Mouse (Mus musculus): ENCODE measurements around the gene Cxcl14. TPM values are rescaled to one million over a fixed set of nuclear protein-coding genes. Genes with fewer than 3 reads are reported as not detected.

The Cxcl14 gene
- polyA plus RNA-seq, 1 experiment, result 78.2 TPM

- TF ChIP-seq CTCF (IDR thresholded peaks at IDR 0.05; ENCODE audit: borderline replicate concordance, insufficient read depth, low read depth, low read length) (no peak), POLR2A (IDR thresholded peaks at IDR 0.05; ENCODE audit: borderline replicate concordance, insufficient read depth, low read length) (no peak)
- H3K27me3 ChIP-seq (ENCODE audit: control insufficient read depth, insufficient read depth, low read length), result no peaks in the 10 kb centered on the region
- no peak overlapping the region for H3K4me3 ChIP-seq (replicated peaks; ENCODE audit: insufficient read depth, low read depth, low read length)
- no peak for DNase-seq
- WGBS, result 96% methylated on average over 8 of the region's 8 CpGs
- H3K4me1 ChIP-seq (ENCODE audit: control insufficient read depth, insufficient read depth, low read length), result no peaks in the 10 kb centered on the region; the same call in 1 of the 2 replicates
- no peak overlapping the region for H3K27ac ChIP-seq (ENCODE audit: insufficient read depth, low read length)
These were observed 37.9 kb upstream of the Cxcl14 start for GRCm38 (mm10) chr13:56334236-56334635.

GRCm38 (mm10) chr13:56332356-56332755 lies 36.0 kb upstream of the Cxcl14 start:
- no peak for TF ChIP-seq CTCF (IDR thresholded peaks at IDR 0.05; ENCODE audit: borderline replicate concordance, insufficient read depth, low read depth, low read length)
- Histone ChIP-seq H3K4me3 (replicated peaks; ENCODE audit: insufficient read depth, low read depth, low read length) (no peak overlapping the region), H3K4me1 (ENCODE audit: control insufficient read depth, insufficient read depth, low read length) (no peaks in the 10 kb centered on the region; the same call in 1 of the 2 replicates), H3K27ac (ENCODE audit: insufficient read depth, low read length) (no peak overlapping the region), H3K27me3 (ENCODE audit: control insufficient read depth, insufficient read depth, low read length) (no peaks in the 10 kb centered on the region)
- 20% methylated on average over 6 of the region's 6 CpGs for WGBS
- no peak for DNase-seq

GRCm38 (mm10) chr13:56330603-56331455 lies 34.5 kb upstream of the Cxcl14 start:
- WGBS, result 52% methylated on average over 10 of the region's 10 CpGs
- no peak overlapping the region for H3K27ac ChIP-seq (ENCODE audit: insufficient read depth, low read length)

GRCm38 (mm10) chr13:56329769-56330168 lies 33.4 kb upstream of the Cxcl14 start:
- TF ChIP-seq CTCF (IDR thresholded peaks at IDR 0.05; ENCODE audit: borderline replicate concordance, insufficient read depth, low read depth, low read length) (no peak), POLR2A (IDR thresholded peaks at IDR 0.05; ENCODE audit: borderline replicate concordance, insufficient read depth, low read length) (no peak)
- no peak for DNase-seq
- H3K4me3 ChIP-seq (replicated peaks; ENCODE audit: insufficient read depth, low read depth, low read length), result no peak overlapping the region
- no peak overlapping the region for H3K27ac ChIP-seq (ENCODE audit: insufficient read depth, low read length)
- no peaks in the 10 kb centered on the region for H3K27me3 ChIP-seq (ENCODE audit: control insufficient read depth, insufficient read depth, low read length)
- WGBS, result 26% methylated on average over 6 of the region's 6 CpGs
- no peaks in the 10 kb centered on the region; the same call in 1 of the 2 replicates for H3K4me1 ChIP-seq (ENCODE audit: control insufficient read depth, insufficient read depth, low read length)

More at GRCm38 (mm10) chr13:56330603-56331455, 34.5 kb upstream of the Cxcl14 start:
- no peak for DNase-seq
- H3K4me3 ChIP-seq (replicated peaks; ENCODE audit: insufficient read depth, low read depth, low read length), result no peak overlapping the region
- TF ChIP-seq POLR2A (IDR thresholded peaks at IDR 0.05; ENCODE audit: borderline replicate concordance, insufficient read depth, low read length) (no peak), CTCF (IDR thresholded peaks at IDR 0.05; ENCODE audit: borderline replicate concordance, insufficient read depth, low read depth, low read length) (no peak)
- H3K4me1 ChIP-seq (ENCODE audit: control insufficient read depth, insufficient read depth, low read length), result no peaks in the 10 kb centered on the region; the same call in 1 of the 2 replicates
- no peaks in the 10 kb centered on the region for H3K27me3 ChIP-seq (ENCODE audit: control insufficient read depth, insufficient read depth, low read length)

- no peak for DNase-seq
- H3K27me3 ChIP-seq (ENCODE audit: control insufficient read depth, insufficient read depth, low read length), result no peaks in the 10 kb centered on the region
- H3K4me3 ChIP-seq (replicated peaks; ENCODE audit: insufficient read depth, low read depth, low read length), result no peak overlapping the region
- WGBS, result 75% methylated on average over 6 of the region's 6 CpGs
- no peak for TF ChIP-seq POLR2A (IDR thresholded peaks at IDR 0.05; ENCODE audit: borderline replicate concordance, insufficient read depth, low read length)
- no peak for TF ChIP-seq CTCF (IDR thresholded peaks at IDR 0.05; ENCODE audit: borderline replicate concordance, insufficient read depth, low read depth, low read length)
- no peak overlapping the region for H3K27ac ChIP-seq (ENCODE audit: insufficient read depth, low read length)
- H3K4me1 ChIP-seq (ENCODE audit: control insufficient read depth, insufficient read depth, low read length), result no peaks in the 10 kb centered on the region; the same call in 1 of the 2 replicates
These were observed 32.8 kb upstream of the Cxcl14 start for GRCm38 (mm10) chr13:56329165-56329564.

- Histone ChIP-seq H3K27ac (ENCODE audit: insufficient read depth, low read length) (no peak overlapping the region), H3K27me3 (ENCODE audit: control insufficient read depth, insufficient read depth, low read length) (no peaks in the 10 kb centered on the region), H3K4me1 (ENCODE audit: control insufficient read depth, insufficient read depth, low read length) (no peaks in the 10 kb centered on the region; the same call in 1 of the 2 replicates), H3K4me3 (replicated peaks; ENCODE audit: insufficient read depth, low read depth, low read length) (no peak overlapping the region)
- DNase-seq, result no peak
- TF ChIP-seq CTCF (IDR thresholded peaks at IDR 0.05; ENCODE audit: borderline replicate concordance, insufficient read depth, low read depth, low read length) (no peak), POLR2A (IDR thresholded peaks at IDR 0.05; ENCODE audit: borderline replicate concordance, insufficient read depth, low read length) (no peak)
- 66% methylated on average over 6 of the region's 6 CpGs for WGBS
These were observed 31.4 kb upstream of the Cxcl14 start for GRCm38 (mm10) chr13:56327779-56328178.

GRCm38 (mm10) chr13:56321635-56322034 lies 25.3 kb upstream of the Cxcl14 start:
- Histone ChIP-seq H3K4me1 (ENCODE audit: control insufficient read depth, insufficient read depth, low read length) (no peaks in the 10 kb centered on the region; the same call in 1 of the 2 replicates), H3K4me3 (replicated peaks; ENCODE audit: insufficient read depth, low read depth, low read length) (no peak overlapping the region), H3K27ac (ENCODE audit: insufficient read depth, low read length) (no peak overlapping the region), H3K27me3 (ENCODE audit: control insufficient read depth, insufficient read depth, low read length) (no peaks in the 10 kb centered on the region)
- no peak for DNase-seq
- TF ChIP-seq CTCF (IDR thresholded peaks at IDR 0.05; ENCODE audit: borderline replicate concordance, insufficient read depth, low read depth, low read length) (no peak), POLR2A (IDR thresholded peaks at IDR 0.05; ENCODE audit: borderline replicate concordance, insufficient read depth, low read length) (no peak)
- WGBS, result 51% methylated on average over 7 of the region's 7 CpGs

GRCm38 (mm10) chr13:56316930-56317329 lies 20.6 kb upstream of the Cxcl14 start:
- no peaks in the 10 kb centered on the region; the same call in 1 of the 2 replicates for H3K4me1 ChIP-seq (ENCODE audit: control insufficient read depth, insufficient read depth, low read length)
- no peak overlapping the region for H3K27ac ChIP-seq (ENCODE audit: insufficient read depth, low read length)
- DNase-seq, result no peak
- H3K27me3 ChIP-seq (ENCODE audit: control insufficient read depth, insufficient read depth, low read length), result no peaks in the 10 kb centered on the region
- WGBS, result 75% methylated on average over 4 of the region's 4 CpGs
- no peak for TF ChIP-seq CTCF (IDR thresholded peaks at IDR 0.05; ENCODE audit: borderline replicate concordance, insufficient read depth, low read depth, low read length)
- TF ChIP-seq POLR2A (IDR thresholded peaks at IDR 0.05; ENCODE audit: borderline replicate concordance, insufficient read depth, low read length), result no peak
- H3K4me3 ChIP-seq (replicated peaks; ENCODE audit: insufficient read depth, low read depth, low read length), result no peak overlapping the region
